Mouse (Mus musculus) small intestine, adult 2 months (tissue): ENCODE data around the gene Ccr8.

Experiments used
- CTCF ChIP-seq: fragments of 200-500 bp; IDR thresholded peaks from 2 replicates; pipeline ENCODE4 v1.5.1; 2012; ENCODE audit warnings: low read depth, mild to moderate bottlenecking, control low read depth, inconsistent platforms, low read length, moderate library complexity, mixed read lengths; ENCODE audit not compliant: insufficient replicate concordance, insufficient read length; ENCODE audit errors: extremely low read depth
- POLR2A ChIP-seq: fragments of 200-500 bp; IDR thresholded peaks from 2 replicates; pipeline ENCODE4 v1.6.1; 2012; ENCODE audit warnings: low read depth, mild to moderate bottlenecking, control low read depth, inconsistent platforms, low read length, moderate library complexity

DNA sequence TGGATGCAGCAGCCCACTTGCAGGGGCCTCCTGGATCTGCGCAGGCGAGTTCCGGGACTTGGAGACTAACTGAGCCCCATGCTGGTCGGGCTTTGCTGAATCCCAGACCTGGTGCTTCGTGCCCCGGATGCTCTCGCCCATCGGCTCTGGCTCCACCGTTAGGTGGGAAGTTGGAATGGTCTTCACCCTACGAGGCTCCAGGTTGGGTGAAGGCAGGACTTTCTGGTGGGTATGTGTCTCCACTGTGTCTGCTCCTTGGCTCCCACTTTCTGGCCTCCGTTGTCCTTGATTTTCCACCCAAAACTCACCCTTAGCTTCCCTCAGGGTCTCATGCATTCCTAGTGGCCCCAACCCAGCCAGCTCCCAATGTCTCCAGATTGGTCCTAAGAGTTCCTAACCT is 43.5 kb downstream of the Ccr8 start:
- no peak for TF ChIP-seq CTCF
- TF ChIP-seq POLR2A = no peak
